Mouse (Mus musculus) bone marrow, adult 2 months (tissue): ENCODE data around the gene Gm6614.

Experiments used
- CTCF ChIP-seq: fragments of 200-500 bp; IDR thresholded peaks from 2 replicates; pipeline ENCODE4 v1.5.1; 2011; ENCODE audit warnings: low read length, control low read depth; ENCODE audit not compliant: control insufficient read depth, insufficient read depth
- POLR2A ChIP-seq: fragments of 200-500 bp; IDR thresholded peaks from 2 replicates; pipeline ENCODE4 v1.6.1; 2011; ENCODE audit warnings: low read depth, mild to moderate bottlenecking, control low read depth, low read length, borderline replicate concordance; ENCODE audit not compliant: control insufficient read depth

GRCm38 (mm10) chr6:141962420-141962819, 48.8 kb downstream of the Gm6614 start:
- TF ChIP-seq CTCF (no peak), POLR2A (no peak)
